Comparison of ENCODE assay signal across 8 mouse cellular contexts in genomic region chr8:110721606-110722413, GRCm38 (mm10). TPM values are rescaled to one million over a fixed set of nuclear protein-coding genes. Genes with fewer than 3 reads are reported as not detected.
DNase-seq lines count a peak whose midpoint lies in the region; ATAC-seq and TF ChIP-seq lines count a peak whose summit lies in the region.

No protein-coding gene starts in this region.

- no peak for TF ChIP-seq CTCF in lung, embryonic 14.5 days (IDR thresholded peaks at IDR 0.05; ENCODE audit: low read depth)
- TF ChIP-seq CTCF in bone marrow macrophage, adult 2 months (IDR thresholded peaks at IDR 0.05; ENCODE audit: low read depth, low read length) = no peak

- peak overlapping the region; percentile 89 for H3K9ac ChIP-seq in lung, embryonic 14.5 days
- H3K9ac ChIP-seq in midbrain, embryonic 13.5 days (replicated peaks) = peak overlapping the region; percentile 86

- H3K4me2 ChIP-seq in lung, embryonic 14.5 days = peak overlapping the region; percentile 93
- peak overlapping the region; percentile 90 for H3K4me2 ChIP-seq in midbrain, embryonic 13.5 days (replicated peaks)

- TF ChIP-seq POLR2A in bone marrow macrophage, adult 2 months (IDR thresholded peaks at IDR 0.05; ENCODE audit: borderline replicate concordance, low read depth, low read length) = no peak

- DNase-seq in lung, embryonic 14.5 days = peak; percentile 43
- DNase-seq in lung, postnatal 25 days (ENCODE audit: low spot score) = no peak
- peak; percentile 64 for DNase-seq in kidney, postnatal 10 days
- DNase-seq in spleen, postnatal 10 days (ENCODE audit: low spot score in 2 of 2) = no peak

- peaks cover 61% of the 10 kb centered on the region for H3K4me1 ChIP-seq in lung, embryonic 14.5 days (ENCODE audit: insufficient read depth)
- no peaks in the 10 kb centered on the region for H3K4me1 ChIP-seq in bone marrow macrophage, adult 2 months (ENCODE audit: control insufficient read depth, insufficient read depth, low read length)
- H3K4me1 ChIP-seq in midbrain, embryonic 13.5 days (replicated peaks) = peaks cover 74% of the 10 kb centered on the region

- H3K4me3 ChIP-seq in lung, embryonic 14.5 days (ENCODE audit: low read depth, low read length) = peak overlapping the region; percentile 67
- H3K4me3 ChIP-seq in bone marrow macrophage, adult 2 months (ENCODE audit: insufficient read depth, low read length) = peak overlapping the region; percentile 63
- peak overlapping the region; percentile 72 for H3K4me3 ChIP-seq in midbrain, embryonic 13.5 days (replicated peaks)

- under 1% methylated on average over 48 of the region's 59 CpGs for WGBS in lung, embryonic 14.5 days
- WGBS in midbrain, embryonic 13.5 days = under 1% methylated on average over 42 of the region's 59 CpGs

- ATAC-seq in lung, embryonic 14.5 days (ENCODE audit: insufficient read depth) = peak; percentile 43
- peak; percentile 30; the same call in 1 of the 2 replicates for ATAC-seq in granulocyte monocyte progenitor cell, adult 5-6 weeks (replicated peaks; ENCODE audit: poor library complexity, severe bottlenecking)
- ATAC-seq in midbrain, embryonic 13.5 days = peak; percentile 73
- no peak for ATAC-seq in inflammation-experienced regulatory T-cells, adult 6 months

- no peaks in the 10 kb centered on the region for H3K9me3 ChIP-seq in lung, embryonic 14.5 days (ENCODE audit: low read depth, low read length)
- no peaks in the 10 kb centered on the region for H3K9me3 ChIP-seq in midbrain, embryonic 13.5 days

- peak overlapping the region; percentile 97 for H3K27ac ChIP-seq in lung, embryonic 14.5 days (ENCODE audit: low read depth)
- no peak overlapping the region for H3K27ac ChIP-seq in bone marrow macrophage, adult 2 months (ENCODE audit: insufficient read depth, low read depth, low read length)
- peak overlapping the region; percentile 94 for H3K27ac ChIP-seq in midbrain, embryonic 13.5 days

- peaks cover 31% of the 10 kb centered on the region for H3K36me3 ChIP-seq in lung, embryonic 14.5 days (ENCODE audit: insufficient read depth)
- peaks cover 14% of the 10 kb centered on the region; the same call in 1 of the 2 replicates for H3K36me3 ChIP-seq in midbrain, embryonic 13.5 days

- no peaks in the 10 kb centered on the region for H3K27me3 ChIP-seq in lung, embryonic 14.5 days (ENCODE audit: insufficient read depth, low read length)
- H3K27me3 ChIP-seq in midbrain, embryonic 13.5 days = no peaks in the 10 kb centered on the region

RNA-seq across cellular contexts. Expression of gene Mtss1l, which starts 0.5 kb away (rescaled TPM):
- polyA plus RNA-seq in lung, embryonic 14.5 days (2014; fragmentation: Nextera tagmentation; extraction: Ambion mirVana) = 30.9 and 39.9 TPM in 2 replicates
- polyA plus RNA-seq in bone marrow macrophage, adult 2 months (2012; ENCODE audit: insufficient read depth, insufficient read length, missing spikeins) = 0.44 and 0.50 TPM in 2 replicates
- total RNA-seq in granulocyte monocyte progenitor cell, adult 5-6 weeks (2014; fragmentation: Nextera tagmentation) = 0.28 TPM in 1 of 2 replicates, not detected in the other
- 0.22 TPM in 1 of 2 replicates, not detected in the other for total RNA-seq in granulocyte monocyte progenitor cell, adult 5-6 weeks (2017)
- 13.7 and 16.6 TPM in 2 replicates for polyA plus RNA-seq in midbrain, embryonic 13.5 days (2015; fragmentation: Nextera tagmentation; extraction: Ambion mirVana)
- polyA plus RNA-seq in inflammation-experienced regulatory T-cells, adult 6 months (2017; shearing (Covaris generic)) = under 1 TPM in 1 of 3 experiments, not detected in 2; 0.19 TPM

Comparison
In these comparisons a context has a peak if more than half of its experiments do, and no peak if none do; other contexts are left out.
1. DNase-seq: peak in lung, embryonic 14.5 days (single experiment) and kidney, postnatal 10 days (single experiment); none in lung, postnatal 25 days (single experiment) and spleen, postnatal 10 days (0 of 2).
2. Peak in every context shown above with its lines, with median percentiles within 50 percentile points of each other: H3K4me3 ChIP-seq.